Mouse (Mus musculus) MEL-GATA-1-ER (cell line): ENCODE measurements around the gene Spink8.

ENCODE experiments used
- DNase-seq: peaks from one replicate; pipeline ENCODE4 v3.0.0-alpha.2; 2012; ENCODE audit warnings: low read depth; ENCODE audit errors: extremely low read depth

Spink8 gene

GRCm38 (mm10) chr9:109866218-109866617 is 54.1 kb downstream of the Spink8 start:
- DNase-seq: no peak

- no peak for DNase-seq
Measured at GRCm38 (mm10) chr9:109870983-109871572, 59.0 kb downstream of the Spink8 start.

GRCm38 (mm10) chr9:109874797-109875691 is 63.0 kb downstream of the Spink8 start, which contains the start of gene Cdc25a:
Cdc25a (plus strand) TSS chr9:109875579.
- DNase-seq: peak; percentile 99

- DNase-seq: no peak
Measured at GRCm38 (mm10) chr9:109875695-109876601, 63.9 kb downstream of the Spink8 start.
